Mouse (Mus musculus): ENCODE data around the gene Odf2l. TPM values are rescaled to one million over a fixed set of nuclear protein-coding genes. Genes with fewer than 3 reads are reported as not detected.

Gene Odf2l
- total RNA-seq, 2 experiments from 2014 or later = 14.0 to 24.4 TPM

Other genes starting within 250 kb of the Odf2l start
- not detected for gene Clca4b, start 186.1 kb upstream of the Odf2l start, total RNA-seq (2021)
- gene Clca4a, start 143.5 kb upstream of the Odf2l start, total RNA-seq (2021) = not detected
- gene Clca1, start 85.8 kb upstream of the Odf2l start, total RNA-seq (2021) = not detected
- under 1 TPM; 0.33 to 0.70 TPM for gene Clca2, start 19.1 kb upstream of the Odf2l start, total RNA-seq (2021)
- 1 to 10 TPM in 1 of 2 experiments, under 1 TPM in 1; 0.36 to 2.1 TPM for gene Col24a1, start 173.9 kb downstream of the Odf2l start, total RNA-seq (2021)

Measured in adrenal gland, postnatal 10 days (tissue).